Mouse (Mus musculus): ENCODE results near the gene Stx4a.

Gene Stx4a

DNA sequence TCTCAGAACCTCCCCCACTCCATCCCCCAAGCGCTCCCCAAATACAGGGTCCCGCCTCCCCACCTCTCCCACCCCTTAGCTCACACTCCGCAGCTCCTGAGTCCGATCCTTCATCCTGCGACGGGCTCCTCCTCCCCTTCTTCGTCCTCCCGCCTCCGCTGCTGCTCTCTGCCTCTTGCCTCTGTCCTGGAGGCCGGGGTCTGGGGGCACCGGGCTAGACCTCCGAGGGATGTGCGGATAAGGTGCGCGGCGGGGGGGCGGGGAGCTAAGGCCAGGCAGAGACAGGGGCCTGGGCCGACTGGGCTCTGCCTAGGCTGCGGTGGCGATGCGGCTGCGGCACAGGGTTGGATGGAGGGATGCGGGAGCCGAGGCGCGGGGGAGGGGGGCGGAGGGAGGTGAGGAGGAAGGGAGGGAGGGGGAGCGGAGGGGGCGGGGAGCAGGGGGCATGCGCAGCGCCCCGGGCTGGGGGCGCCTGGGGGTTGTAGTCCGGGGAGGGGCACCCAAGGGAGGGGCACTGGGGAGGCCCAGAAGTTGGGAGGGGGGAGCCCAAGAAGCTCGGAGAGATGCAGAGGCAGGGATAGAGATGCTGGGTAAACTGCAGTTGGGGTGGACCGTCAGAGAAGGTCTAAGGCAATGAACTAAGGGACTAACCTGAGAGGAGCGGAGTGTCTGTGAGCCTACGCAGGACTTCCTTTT is at the start of gene Stx4a, which contains the start of gene Stx1b:
Gene Stx4a (plus strand): TSS at position 119 of the 696 bp plus-strand sequence.
Gene Stx1b (minus strand): TSS at position 374 of the 696 bp plus-strand sequence.
- ChIA-PET CTCF (interaction anchor here (0.5 to 1.6 kb wide), 14 partner anchors 9 to 233 kb away, joined by 3 to 7 read pairs (median 3); partner anchors contain the start of gene Hsd3b7 (in 1 of the 4)), POLR2A (interaction anchor here in 3 of 4 experiments (0.5 to 1.9 kb wide), 13 partner anchors 16 to 181 kb away, joined by 3 to 4 read pairs (median 3); no protein-coding TSS in a partner anchor)

- ChIA-PET CTCF (interaction anchor here in 2 of 4 experiments (0.6 to 1.1 kb wide), 5 partner anchors 22 to 111 kb away, joined by 3 to 8 read pairs (median 4); partner anchors contain the start of gene Hsd3b7 (in 1 of the 2)), POLR2A (interaction anchor here (0.5 to 7.6 kb wide), 50 partner anchors 8 to 958 kb away, joined by 3 to 56 read pairs (median 4); partner anchors contain the start of genes Hsd3b7 (in 3 of the 4), Fus (in 2 of the 4), Ctf1 (in 1 of the 4) and Fbxl19 (in 1 of the 4))
These were observed 48.3 kb upstream of the Stx4a start for GRCm38 (mm10) chr7:127775837-127776236.

- CTCF ChIA-PET = interaction anchor here in 2 of 4 experiments (0.6 to 1.5 kb wide), 9 partner anchors 8 to 120 kb away, joined by 3 to 8 read pairs (median 4); partner anchors contain the start of gene Hsd3b7 (in 1 of the 2)
These were observed 47.7 kb upstream of the Stx4a start, which contains the start of gene Setd1a for GRCm38 (mm10) chr7:127776426-127776825. TSS of gene Setd1a (plus strand) at chr7:127776670.

GRCm38 (mm10) chr7:127776878-127777473 is 47.1 kb upstream of the Stx4a start:
- POLR2A ChIA-PET = interaction anchor here (0.5 to 7.6 kb wide), 88 partner anchors 8 to 750 kb away, joined by 3 to 56 read pairs (median 4); partner anchors contain the start of genes Hsd3b7 (in 4 of the 4), Fus (in 3 of the 4), Kat8 (in 3 of the 4) and Ctf1 (in 2 of the 4)
- CTCF ChIA-PET = interaction anchor here in 2 of 4 experiments (0.6 to 1.6 kb wide), 9 partner anchors 8 to 120 kb away, joined by 3 to 4 read pairs (median 4); partner anchors contain the start of genes Hsd3b7 (in 1 of the 2) and Zfp646 (in 1 of the 2)

More at GRCm38 (mm10) chr7:127776426-127776825, 47.7 kb upstream of the Stx4a start, which contains the start of gene Setd1a:
- POLR2A ChIA-PET = interaction anchor here (0.5 to 7.6 kb wide), 89 partner anchors 8 to 958 kb away, joined by 3 to 56 read pairs (median 4); partner anchors contain the start of genes Hsd3b7 (in 4 of the 4), Fus (in 3 of the 4), Kat8 (in 3 of the 4) and Ctf1 (in 2 of the 4)

- POLR2A ChIA-PET = interaction anchor here (0.5 to 7.6 kb wide), 80 partner anchors 9 to 1418 kb away, joined by 3 to 56 read pairs (median 4); partner anchors contain the start of genes Fus (in 3 of the 4), Hsd3b7 (in 3 of the 4), Kat8 (in 3 of the 4) and Ctf1 (in 2 of the 4)
- CTCF ChIA-PET = interaction anchor here in 3 of 4 experiments (0.6 to 1.6 kb wide), 13 partner anchors 23 to 121 kb away, joined by 3 to 4 read pairs (median 3); partner anchors contain the start of genes Hsd3b7 (in 1 of the 3), Stx1b (in 1 of the 3), Stx4a (in 1 of the 3) and Zfp646 (in 1 of the 3)
These were observed 46.4 kb upstream of the Stx4a start for GRCm38 (mm10) chr7:127777474-127778266.

- POLR2A ChIA-PET = interaction anchor here (0.5 to 7.6 kb wide), 39 partner anchors 8 to 460 kb away, joined by 3 to 56 read pairs (median 8); partner anchors contain the start of genes Fus (in 3 of the 4), Hsd3b7 (in 2 of the 4), 9130023H24Rik (in 1 of the 4) and Bcl7c (in 1 of the 4)
- CTCF ChIA-PET = interaction anchor here in 2 of 4 experiments (0.7 to 1.6 kb wide), 4 partner anchors 23 to 121 kb away, joined by 3 to 4 read pairs (median 4); partner anchors contain the start of gene Hsd3b7 (in 1 of the 2)
These were observed 45.7 kb upstream of the Stx4a start for GRCm38 (mm10) chr7:127778350-127778749.

GRCm38 (mm10) chr7:127785308-127785707 is 38.8 kb upstream of the Stx4a start, which contains the start of gene Gm49388:
TSS of gene Gm49388 (plus strand) at chr7:127785608.
- POLR2A ChIA-PET = interaction anchor here in 3 of 4 experiments (0.8 to 4.3 kb wide), 13 partner anchors 8 to 94 kb away, joined by 3 to 16 read pairs (median 5); partner anchors contain the start of genes Hsd3b7 (in 1 of the 3), Orai3 (in 1 of the 3) and Setd1a (in 1 of the 3)

GRCm38 (mm10) chr7:127797076-127797845 is 26.8 kb upstream of the Stx4a start:
- ChIA-PET CTCF (interaction anchor here in 2 of 4 experiments (0.7 to 1.5 kb wide), 3 partner anchors 19 to 60 kb away, joined by 3 to 6 read pairs (median 4); no protein-coding TSS in a partner anchor), POLR2A (interaction anchor here in 2 of 4 experiments (0.7 to 3.4 kb wide), 16 partner anchors 10 to 118 kb away, joined by 3 to 16 read pairs (median 4); partner anchors contain the start of genes Gm49388 (in 1 of the 2), Orai3 (in 1 of the 2), Stx1b (in 1 of the 2) and Stx4a (in 1 of the 2))

More at GRCm38 (mm10) chr7:127785308-127785707, 38.8 kb upstream of the Stx4a start, which contains the start of gene Gm49388:
- CTCF ChIA-PET = interaction anchor here in 2 of 4 experiments (1.1 to 2.1 kb wide), 3 partner anchors 11 to 15 kb away, joined by 3 to 8 read pairs (median 5); partner anchors contain the start of gene Hsd3b7 (in 1 of the 2)

- CTCF ChIA-PET = interaction anchor here in 2 of 4 experiments (1.0 to 2.0 kb wide), 4 partner anchors 18 to 69 kb away, joined by 3 to 7 read pairs (median 5); no protein-coding TSS in a partner anchor
- POLR2A ChIA-PET = interaction anchor here in 3 of 4 experiments (0.6 to 3.4 kb wide), 12 partner anchors 11 to 916 kb away, joined by 3 to 16 read pairs (median 5); partner anchors contain the start of genes Gm49388 (in 1 of the 3), Orai3 (in 1 of the 3), Setd1a (in 1 of the 3) and Zfp629 (in 1 of the 3)
These were observed 25.5 kb upstream of the Stx4a start for GRCm38 (mm10) chr7:127798591-127798990.

DNA sequence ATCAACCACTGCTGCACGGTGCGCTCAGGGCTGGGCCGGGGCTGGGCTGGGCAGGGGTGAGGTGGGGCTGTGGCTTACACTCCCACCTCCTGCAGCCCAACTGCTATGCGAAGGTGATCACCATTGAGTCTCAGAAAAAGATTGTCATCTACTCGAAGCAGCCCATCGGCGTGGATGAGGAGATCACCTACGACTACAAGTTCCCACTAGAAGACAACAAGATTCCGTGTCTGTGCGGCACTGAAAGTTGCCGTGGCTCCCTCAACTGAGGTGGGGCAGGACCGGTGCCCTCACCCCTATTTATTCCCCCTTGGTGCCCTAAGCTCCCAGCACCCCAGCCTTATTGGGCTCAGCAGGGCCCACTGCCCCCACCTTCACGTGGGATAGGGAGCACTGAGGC is 24.9 kb upstream of the Stx4a start:
- ChIA-PET POLR2A (interaction anchor here in 3 of 4 experiments (0.6 to 3.1 kb wide), 9 partner anchors 12 to 137 kb away, joined by 3 to 32 read pairs (median 4); partner anchors contain the start of genes Gm21974 (in 1 of the 3), Setd1a (in 1 of the 3) and Vkorc1 (in 1 of the 3)), CTCF (interaction anchor here in 2 of 4 experiments (0.6 to 2.0 kb wide), 2 partner anchors 25 to 60 kb away, joined by 3 to 7 read pairs; no protein-coding TSS in a partner anchor)

- POLR2A ChIA-PET = interaction anchor here in 3 of 4 experiments (0.6 to 3.4 kb wide), 8 partner anchors 12 to 167 kb away, joined by 3 to 32 read pairs (median 8); partner anchors contain the start of genes Fus (in 1 of the 3), Gm21974 (in 1 of the 3), Setd1a (in 1 of the 3) and Vkorc1 (in 1 of the 3)
- CTCF ChIA-PET = interaction anchor here in 1 of 4 experiments (2.0 to 3.2 kb wide), 2 partner anchors 26 to 124 kb away, joined by 7 to 16 read pairs; no protein-coding TSS in a partner anchor
These were observed 24.4 kb upstream of the Stx4a start for GRCm38 (mm10) chr7:127799738-127800137.

- CTCF ChIA-PET = interaction anchor here (0.6 to 3.2 kb wide), 55 partner anchors 8 to 458 kb away, joined by 3 to 18 read pairs (median 4); partner anchors contain the start of genes Bcl7c (in 1 of the 4), Ctf1 (in 1 of the 4), Setd1a (in 1 of the 4) and Stx1b (in 1 of the 4)
These were observed 23.6 kb upstream of the Stx4a start, which contains the start of gene Hsd3b7 for GRCm38 (mm10) chr7:127800435-127801009. TSS of gene Hsd3b7 (plus strand) at chr7:127800604.

GRCm38 (mm10) chr7:127801010-127801621 is 23.0 kb upstream of the Stx4a start:
- CTCF ChIA-PET = interaction anchor here (0.6 to 3.2 kb wide), 57 partner anchors 8 to 287 kb away, joined by 3 to 18 read pairs (median 4); partner anchors contain the start of genes Bcl7c (in 1 of the 4), Ctf1 (in 1 of the 4), Setd1a (in 1 of the 4) and Stx1b (in 1 of the 4)
- POLR2A ChIA-PET = interaction anchor here (0.5 to 3.6 kb wide), 79 partner anchors 8 to 409 kb away, joined by 3 to 32 read pairs (median 4); partner anchors contain the start of genes Setd1a (in 4 of the 4), Ctf1 (in 2 of the 4), Fus (in 2 of the 4) and Prss53 (in 2 of the 4)

More at GRCm38 (mm10) chr7:127800435-127801009, 23.6 kb upstream of the Stx4a start, which contains the start of gene Hsd3b7:
- POLR2A ChIA-PET = interaction anchor here (0.5 to 3.6 kb wide), 72 partner anchors 9 to 410 kb away, joined by 3 to 32 read pairs (median 4); partner anchors contain the start of genes Setd1a (in 4 of the 4), Ctf1 (in 2 of the 4), Fus (in 2 of the 4) and Prss53 (in 2 of the 4)

Data from embryonic stem cell, embryonic (primary cell).